Mouse (Mus musculus): ENCODE measurements around the gene Mroh7.
"Not testable (repeated sequence)": the region's sequence is repeated elsewhere in the genome, so short reads cannot be mapped to it uniquely, and the experiment has no call there.

Mroh7 gene

DNA sequence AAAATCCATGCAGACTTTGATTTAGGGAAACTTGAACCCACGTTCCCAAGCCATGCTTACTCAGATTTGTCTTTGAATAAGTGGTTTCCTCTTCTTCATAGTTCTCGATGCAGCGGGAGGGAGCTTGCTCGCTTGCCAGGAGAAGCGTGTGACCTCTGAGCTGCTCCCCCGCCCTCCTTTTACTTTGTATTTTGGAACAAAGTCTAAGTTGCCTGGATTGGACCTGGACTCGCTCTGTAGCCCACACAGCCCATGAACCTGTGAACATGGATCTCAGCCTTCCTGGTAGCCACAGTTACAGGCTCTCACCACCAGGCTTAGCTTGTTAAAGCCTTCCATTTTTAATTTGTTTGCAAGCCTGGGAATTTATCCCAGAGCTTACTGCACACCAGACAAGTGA is at the start of gene Mroh7:
TSS of gene Mroh7 (minus strand) at position 112 of the 400 bp plus-strand sequence.
- no peak for DNase-seq (ENCODE audit: low spot score in 2 of 2)

DNA sequence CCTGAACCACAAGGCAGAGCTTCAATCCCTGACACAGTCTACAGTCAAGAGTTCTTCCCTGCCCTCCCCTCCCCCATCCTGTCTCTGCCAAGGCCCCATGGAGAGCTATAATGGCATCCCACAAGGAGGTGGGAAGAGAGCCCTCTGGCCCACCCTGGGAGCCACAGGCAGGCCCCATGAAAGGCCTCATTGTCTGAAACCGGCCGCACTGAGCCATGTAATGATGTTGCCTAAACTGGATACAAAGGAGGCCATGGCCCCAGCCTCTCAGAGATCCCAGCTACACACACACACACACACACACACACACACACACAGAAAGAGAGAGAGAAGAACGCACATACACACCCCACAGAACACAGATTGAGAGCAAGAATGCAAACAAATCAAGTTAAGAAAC is 49.3 kb upstream of the Mroh7 start:
- no peak for DNase-seq (ENCODE audit: low spot score in 2 of 2)

DNA sequence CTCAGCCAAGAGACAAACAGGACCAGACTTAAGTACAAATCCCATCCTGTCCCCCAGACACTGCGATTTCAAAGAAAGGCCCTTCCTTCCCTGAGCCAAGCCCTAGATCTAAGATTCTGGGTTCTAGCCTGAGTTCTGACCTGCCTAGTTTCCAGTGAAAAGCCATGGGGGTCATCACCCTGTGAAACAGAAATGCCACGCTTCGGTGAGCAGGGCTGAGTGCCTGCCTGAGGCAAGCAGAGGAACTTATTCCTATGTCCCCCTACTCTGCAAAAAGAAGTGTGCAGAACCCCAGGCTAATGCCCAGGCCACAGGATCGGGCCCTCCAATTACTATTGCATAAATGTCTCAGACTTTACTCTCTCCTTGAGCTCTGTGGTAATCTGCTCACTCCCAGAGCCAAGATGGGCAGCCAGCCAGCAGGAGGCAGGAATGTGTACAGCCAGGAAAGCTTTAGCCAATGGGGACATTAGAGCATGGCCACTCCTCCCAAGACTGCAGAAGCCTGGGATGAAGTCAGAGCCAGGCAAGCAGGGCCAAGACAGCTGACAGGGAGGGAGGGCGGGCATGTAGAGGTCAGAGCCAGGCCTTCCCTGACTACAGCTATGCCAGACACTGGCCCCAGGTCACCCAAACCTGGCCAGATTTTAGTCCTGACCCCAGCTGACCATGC is 47.5 kb upstream of the Mroh7 start:
- peak; percentile 69 to 88 for DNase-seq (ENCODE audit: low spot score in 2 of 2)

DNA sequence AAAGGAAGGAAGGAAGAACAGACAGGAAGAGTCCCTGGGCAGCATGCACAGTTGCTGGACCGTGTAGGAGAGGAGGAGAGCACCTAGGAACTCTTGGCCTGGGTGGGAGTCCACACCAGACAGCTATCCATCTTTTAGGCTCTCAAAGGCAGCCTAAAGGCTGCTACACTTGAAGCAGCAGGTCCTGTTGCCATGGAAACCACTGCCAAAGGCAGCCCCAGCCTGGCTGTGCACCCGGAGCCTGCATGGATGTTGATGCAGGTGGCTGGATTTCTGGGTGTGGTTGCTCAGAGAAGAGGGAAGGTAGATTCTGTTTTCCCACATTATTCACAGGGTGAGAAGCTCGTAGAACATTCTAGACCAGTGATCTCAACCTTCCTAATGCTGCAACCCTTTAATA is 46.3 kb upstream of the Mroh7 start:
- peak; percentile 55 to 78 for DNase-seq (ENCODE audit: low spot score in 2 of 2)

DNA sequence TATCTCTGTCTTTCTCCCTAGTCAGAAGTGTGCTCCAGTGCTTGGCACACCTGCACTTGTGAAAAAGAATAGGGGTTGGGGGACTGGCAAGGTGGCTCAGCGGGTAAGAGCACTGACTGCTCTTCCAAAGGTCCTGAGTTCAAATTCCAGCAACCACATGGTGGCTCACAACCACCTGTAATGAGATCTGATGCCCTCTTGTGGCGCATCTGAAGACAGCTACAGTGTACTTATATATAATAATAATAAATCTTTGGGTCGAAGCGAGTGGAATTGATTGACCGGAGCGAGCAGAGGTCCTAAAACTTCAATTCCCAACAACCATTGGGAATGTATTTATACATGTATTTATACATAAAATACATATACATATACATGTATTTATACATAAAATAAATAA is 45.0 kb upstream of the Mroh7 start:
- DNase-seq (ENCODE audit: low spot score in 2 of 2), result not testable (repeated sequence)

DNA sequence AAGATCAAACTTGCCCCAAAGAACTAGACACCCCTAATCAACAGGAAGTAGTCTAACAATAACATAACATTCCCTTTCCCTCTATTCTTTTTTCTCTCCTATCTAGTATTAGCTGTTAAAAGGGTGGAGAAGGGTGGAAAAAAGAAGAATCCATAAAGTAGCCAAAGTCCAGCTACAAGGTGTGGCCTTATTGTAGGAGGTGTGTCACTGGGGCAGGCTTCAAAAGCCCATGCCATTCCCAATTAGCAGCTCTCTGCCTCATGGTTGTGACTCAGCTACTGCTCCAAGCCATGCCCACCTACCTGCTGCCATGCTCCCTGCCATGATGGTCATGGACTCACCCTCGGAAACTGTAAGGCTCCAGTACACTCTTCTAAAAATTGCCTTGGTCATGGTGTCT is 41.8 kb upstream of the Mroh7 start:
- no peak for DNase-seq (ENCODE audit: low spot score in 2 of 2)

DNA sequence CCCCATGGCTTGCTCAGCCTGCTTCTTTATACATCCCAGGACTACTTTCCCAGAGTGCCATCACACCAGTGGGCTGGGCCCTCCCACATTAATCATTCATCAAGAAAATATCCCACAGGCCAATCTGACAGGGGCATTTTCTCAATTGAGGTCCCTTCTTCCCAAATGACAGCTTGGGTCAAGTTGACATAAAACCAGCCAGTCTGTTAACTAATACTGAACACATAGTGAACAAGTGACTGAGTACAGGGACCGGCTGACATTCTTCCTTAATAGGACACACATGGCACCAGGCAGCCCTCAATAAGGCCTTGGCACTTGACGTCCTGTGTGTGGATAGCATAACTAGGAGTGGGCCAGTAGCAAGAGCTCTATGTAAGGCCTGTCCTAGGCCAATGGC is 38.6 kb upstream of the Mroh7 start:
- DNase-seq (ENCODE audit: low spot score in 2 of 2), result no peak

DNA sequence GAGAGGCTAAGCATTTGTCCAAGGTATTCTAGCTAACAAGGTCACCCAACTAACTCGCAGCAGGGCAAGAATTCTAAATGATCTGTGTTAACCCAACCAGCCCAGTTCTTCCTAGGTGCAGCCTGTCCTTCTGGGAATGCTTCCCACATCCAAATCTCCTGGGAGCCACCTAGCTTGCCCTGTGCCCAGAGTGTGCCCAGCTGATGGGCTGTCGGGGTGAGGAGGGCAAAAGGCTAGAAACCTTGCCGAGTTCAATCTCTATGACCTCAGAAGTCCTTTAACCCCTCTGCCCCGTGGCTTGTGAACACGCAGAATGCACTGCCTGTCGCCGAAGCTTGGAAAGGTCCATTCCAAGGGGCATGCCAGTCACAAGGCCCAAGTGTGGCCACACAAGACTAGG is 33.4 kb upstream of the Mroh7 start:
- no peak for DNase-seq (ENCODE audit: low spot score in 2 of 2)

DNA sequence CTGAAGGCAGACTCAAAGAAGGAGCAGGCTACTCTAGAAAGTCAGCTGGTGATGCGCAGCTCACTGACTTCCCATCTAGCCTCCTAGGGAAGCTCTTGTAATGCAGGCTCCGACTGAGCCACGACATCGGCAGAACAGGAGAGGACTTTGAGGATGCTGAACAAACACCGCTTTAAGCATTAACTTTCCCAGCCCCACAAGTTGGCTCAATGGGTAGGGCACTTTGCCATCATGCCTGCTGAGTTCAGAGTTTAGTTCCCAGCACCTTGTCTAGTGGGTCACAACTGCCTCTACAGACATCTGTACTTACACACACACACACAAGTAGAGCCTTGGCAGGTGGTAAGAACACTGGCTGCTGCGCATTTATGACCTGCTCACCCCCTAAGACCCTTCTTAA is 21.0 kb upstream of the Mroh7 start:
- no peak for DNase-seq (ENCODE audit: low spot score in 2 of 2)

DNA sequence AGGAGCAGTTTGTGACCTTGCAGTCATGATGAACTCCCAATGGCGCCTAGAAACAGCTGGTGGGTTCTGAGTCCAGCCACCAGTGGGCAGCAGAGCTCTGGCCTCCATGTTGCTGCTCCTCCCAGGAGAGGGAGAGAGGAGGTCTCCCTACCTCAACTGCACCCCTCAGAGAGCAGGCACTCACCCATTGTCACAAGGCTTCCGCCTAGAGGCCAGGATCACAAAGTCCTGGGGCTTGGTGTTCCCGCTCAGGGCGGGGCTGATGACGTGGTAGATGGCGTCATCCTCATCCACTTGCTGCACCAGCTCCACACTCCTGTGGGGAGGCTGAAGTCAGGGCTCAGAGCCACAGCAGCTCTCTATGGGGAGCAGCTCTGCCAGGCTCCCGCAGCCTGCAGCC is 19.0 kb upstream of the Mroh7 start:
- DNase-seq (ENCODE audit: low spot score in 2 of 2), result peak; percentile 66 to 87

DNA sequence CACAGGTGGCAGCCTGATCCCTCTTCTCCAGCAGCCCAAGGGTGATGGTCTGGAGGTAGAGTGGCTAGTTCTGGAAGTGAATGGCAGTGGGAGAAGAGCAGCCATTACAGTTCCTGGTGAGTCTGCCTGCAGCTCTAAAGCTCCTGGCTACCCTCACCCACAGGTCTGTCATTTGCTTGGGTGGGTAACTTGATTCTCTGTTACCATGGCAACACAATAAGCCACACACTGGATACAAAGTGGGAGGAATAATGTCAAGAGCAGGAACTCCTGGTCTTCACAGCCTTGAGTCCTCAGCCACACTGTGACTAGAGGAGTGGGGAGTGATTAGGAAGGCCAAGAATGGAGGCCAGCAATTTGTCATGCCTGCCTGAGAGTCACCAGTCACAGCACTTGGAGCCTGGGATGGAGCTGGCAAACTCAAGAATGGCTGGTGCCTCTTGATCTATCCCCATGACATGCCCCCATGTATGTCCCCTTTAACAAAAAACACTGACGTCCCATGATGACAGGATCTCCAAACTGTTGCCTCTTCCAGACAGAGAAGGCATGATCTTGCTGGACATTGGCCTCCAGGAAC is 16.4 kb upstream of the Mroh7 start:
- no peak for DNase-seq (ENCODE audit: low spot score in 2 of 2)

DNA sequence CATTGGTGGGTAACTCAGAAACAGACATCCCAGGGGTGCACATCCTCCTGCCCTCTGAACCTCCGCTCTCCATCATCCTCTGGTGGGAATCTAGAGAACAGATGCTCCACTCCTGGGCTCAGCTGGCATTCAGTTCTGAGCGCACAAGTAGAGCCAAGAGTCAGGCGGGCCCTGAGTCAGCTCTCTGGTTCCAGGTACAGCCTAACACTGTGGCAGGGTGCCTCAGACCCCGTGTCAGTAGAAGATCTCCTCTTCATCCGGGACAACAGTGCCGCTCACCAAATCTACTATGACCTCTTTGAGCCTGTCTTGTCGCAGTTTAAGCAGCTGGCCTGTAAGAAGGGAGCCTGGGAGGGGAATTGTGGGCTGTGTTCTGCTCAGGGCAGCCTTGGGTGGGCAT is 15.1 kb upstream of the Mroh7 start:
- no peak for DNase-seq (ENCODE audit: low spot score in 2 of 2)

DNA sequence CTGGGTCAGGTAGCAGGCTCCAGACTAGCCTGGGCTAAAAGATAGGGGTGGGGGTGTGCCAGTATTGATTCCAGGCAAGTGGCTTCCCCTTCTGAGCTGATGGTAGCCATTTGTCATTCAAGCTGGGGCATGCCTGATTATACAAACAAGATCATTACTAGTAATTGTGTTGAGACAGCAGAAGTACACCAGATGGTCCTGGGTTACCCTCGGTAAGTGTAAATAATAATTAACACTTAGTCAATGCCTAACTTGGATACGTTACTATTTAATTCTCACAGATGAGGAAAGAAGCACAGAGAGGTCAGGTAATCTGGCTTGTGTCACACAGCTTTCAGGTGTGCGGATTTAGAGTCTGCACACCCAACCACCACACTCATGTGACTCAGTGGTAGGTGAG is 7.2 kb upstream of the Mroh7 start:
- no peak for DNase-seq (ENCODE audit: low spot score in 2 of 2)

DNA sequence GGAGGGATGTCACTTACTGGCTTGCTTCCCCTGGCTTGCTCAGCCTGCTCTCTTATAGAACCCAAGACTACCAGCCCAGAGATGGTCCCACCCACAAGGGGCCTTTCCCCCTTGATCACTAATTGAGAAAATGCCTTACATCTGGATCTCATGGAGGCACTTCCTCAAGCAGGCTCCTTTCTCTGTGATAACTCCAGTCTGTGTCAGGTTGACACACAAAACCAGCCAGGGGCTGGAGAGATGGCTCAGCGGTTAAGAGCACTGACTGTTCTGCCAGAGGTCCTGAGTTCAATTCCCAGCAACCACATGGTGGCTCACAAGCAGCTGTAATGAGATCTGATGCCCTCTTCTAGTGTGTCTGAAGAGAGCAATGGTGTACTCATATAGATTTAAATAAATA is 6.2 kb upstream of the Mroh7 start:
- not testable (repeated sequence) for DNase-seq (ENCODE audit: low spot score in 2 of 2)

DNA sequence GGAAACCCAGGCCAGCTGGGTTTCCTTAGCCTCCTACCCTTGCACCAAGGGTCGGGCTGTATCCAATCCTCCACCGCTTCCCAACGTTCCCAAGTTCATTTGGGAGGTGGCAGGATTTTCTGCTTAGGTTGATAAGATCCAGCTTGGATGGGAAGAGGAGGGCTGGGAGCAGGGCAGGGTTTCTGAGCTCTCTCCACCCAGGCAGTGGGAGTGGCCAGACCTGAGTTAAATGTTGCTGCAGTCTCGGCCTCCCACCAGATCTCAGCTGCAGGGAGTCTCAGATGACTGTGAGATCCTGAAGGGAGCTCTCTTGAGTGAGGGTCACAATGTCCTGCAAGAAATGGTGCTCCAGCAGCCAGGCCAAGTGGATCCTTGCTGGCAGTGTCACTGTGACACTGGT is 2.9 kb upstream of the Mroh7 start, which contains the start of gene Fam151a:
TSS of gene Fam151a (plus strand) at position 254 of the 400 bp plus-strand sequence.
- no peak for DNase-seq (ENCODE audit: low spot score in 2 of 2)

DNA sequence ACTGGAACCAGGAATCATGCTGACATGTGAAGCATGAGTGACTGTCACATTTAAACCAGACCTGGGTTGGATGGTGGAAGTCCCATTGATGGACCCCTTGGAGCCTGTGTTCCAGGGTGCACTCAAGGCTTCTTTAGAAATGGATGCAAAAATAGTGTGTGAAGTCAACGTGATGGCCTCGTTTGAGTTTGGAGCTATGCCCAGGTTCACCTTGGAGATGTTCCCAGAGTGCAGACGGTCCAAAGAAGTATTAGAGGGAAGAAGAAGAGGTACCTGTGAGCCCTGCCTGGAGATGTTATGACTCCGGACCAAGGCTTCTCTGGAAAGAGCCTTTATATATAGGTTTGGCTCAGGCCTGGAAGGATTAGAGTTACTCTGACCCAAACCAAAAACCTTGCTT is 10.1 kb downstream of the Mroh7 start:
- no peak for DNase-seq (ENCODE audit: low spot score in 2 of 2)

DNA sequence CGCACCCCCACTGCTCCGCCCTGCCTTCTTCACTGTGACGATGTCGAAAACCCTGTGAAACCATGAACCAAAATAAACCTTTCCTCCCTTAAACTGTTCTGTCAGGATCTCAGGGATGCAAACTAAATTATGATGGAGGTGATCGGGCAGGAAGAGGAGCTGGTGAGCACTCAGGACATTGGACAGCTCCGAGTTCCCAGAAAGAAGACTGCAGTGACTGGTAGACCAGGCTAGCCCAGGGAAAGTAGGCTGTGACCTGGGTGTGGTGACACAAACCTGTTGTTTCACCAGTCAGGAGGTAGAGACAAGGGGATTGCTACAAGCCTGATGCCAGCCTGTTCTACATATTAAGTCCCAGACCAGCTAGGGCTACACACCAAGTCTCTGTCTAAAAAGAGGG is 17.1 kb downstream of the Mroh7 start:
- no peak for DNase-seq (ENCODE audit: low spot score in 2 of 2)

DNA sequence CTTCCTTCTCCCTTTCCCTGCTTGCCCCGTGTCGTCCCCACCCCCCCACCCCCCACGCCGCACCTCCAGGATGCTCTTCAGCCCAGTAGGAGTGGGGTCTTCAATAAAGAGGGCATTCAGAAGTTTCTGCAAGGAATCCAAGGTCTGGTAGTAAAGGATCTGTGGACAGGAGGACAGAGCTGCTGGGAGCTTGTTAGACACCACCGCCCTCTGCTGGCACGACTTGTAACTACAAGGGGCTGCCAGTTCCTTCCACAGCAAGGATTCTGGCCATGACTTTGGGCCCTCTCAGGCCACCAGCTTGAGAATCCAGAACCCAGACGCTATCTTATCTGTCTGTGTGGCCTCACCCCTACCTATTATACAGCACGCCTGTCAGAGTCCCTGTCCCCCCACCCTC is 22.3 kb downstream of the Mroh7 start:
- DNase-seq (ENCODE audit: low spot score in 2 of 2), result peak in 1 of 2 experiments; percentile 84

DNA sequence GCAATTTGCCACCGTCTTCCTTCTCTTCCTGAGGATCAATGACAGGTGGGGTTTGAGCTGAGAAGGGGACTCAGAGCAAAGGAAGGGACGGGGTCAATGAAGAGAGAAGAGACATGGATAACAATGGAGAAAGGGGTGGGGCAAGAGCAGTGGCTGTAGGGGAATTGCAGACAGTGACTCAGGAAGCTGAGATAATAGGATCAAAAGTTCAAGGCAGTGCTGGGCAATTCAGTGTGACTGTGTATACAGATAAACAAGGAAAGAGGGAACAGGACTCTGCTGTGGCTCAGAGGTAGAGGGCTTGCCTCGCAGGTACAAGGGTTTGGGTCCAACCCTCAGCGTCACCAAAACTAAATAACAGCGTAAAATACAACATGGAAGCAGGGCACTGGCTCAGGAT is 22.8 kb downstream of the Mroh7 start:
- DNase-seq (ENCODE audit: low spot score in 2 of 2), result peak in 1 of 2 experiments; percentile 5

DNA sequence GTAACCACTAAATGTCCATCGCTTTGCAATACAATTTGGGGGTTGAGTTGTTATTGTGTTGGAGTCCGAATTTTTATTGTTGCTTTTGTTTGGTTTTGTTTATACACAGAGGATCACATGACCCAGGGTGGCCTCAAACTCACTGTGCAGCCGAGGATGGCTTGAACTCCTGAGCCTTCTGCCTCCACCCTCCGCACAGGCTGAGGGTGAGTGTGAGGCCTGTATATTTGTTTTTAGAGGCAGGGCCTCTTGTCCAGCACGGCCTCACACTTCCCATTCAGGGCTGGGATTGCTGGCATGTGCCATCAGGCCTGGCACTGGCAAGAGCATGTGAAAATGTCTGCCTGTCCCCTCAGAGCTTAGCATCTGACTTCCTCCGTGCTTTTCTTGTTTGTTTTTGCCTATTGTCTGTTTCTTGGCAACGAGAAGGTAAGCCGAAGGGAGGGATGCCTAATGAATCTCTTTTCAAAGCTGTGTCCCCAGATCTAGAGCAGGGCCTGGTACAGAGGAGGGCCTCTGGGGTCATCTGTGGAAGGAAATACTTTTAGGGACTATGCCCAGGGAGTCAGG is 25.5 kb downstream of the Mroh7 start:
- peak in 1 of 2 experiments; percentile 7 for DNase-seq (ENCODE audit: low spot score in 2 of 2)

DNA sequence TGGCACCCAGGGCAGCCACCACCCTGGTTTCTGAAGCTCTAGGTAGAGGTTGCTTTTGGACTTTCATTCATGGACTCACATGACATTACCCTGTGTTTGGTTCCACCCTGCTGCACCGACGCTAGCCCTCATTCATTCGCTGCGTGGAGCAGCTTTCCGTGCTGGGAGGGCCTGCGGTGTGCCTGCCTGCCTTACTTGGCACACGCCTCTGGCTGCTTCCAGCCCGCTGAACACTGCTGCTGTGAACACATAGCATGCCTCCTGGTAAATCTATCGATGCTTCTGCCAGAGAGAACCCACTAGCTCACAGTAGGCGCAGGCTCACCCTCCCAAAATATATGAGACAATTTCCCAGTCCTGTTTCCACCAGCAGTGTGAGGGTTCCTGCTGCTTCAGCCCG is 26.3 kb downstream of the Mroh7 start:
- peak; percentile 42 to 75 for DNase-seq (ENCODE audit: low spot score in 2 of 2)

DNA sequence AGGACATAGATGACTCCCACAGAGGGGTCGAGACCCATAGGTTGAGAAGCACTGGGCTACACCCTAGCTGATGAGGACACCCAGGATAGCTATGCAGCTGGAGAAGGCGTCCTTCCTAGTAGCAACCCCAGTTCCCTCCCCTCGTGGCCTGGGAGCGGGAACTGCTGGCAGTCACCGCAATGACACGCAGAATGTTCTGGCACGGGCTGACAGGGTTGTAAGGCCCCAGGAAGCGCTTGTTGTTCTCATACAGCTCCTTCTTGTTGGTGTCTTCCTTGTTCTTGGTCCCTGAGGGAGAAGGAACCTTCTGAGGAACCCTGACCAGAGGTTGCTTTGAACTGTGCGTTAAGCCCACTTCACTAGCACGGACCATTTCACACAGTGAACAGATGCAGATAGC is 26.8 kb downstream of the Mroh7 start:
- DNase-seq (ENCODE audit: low spot score in 2 of 2), result no peak

DNA sequence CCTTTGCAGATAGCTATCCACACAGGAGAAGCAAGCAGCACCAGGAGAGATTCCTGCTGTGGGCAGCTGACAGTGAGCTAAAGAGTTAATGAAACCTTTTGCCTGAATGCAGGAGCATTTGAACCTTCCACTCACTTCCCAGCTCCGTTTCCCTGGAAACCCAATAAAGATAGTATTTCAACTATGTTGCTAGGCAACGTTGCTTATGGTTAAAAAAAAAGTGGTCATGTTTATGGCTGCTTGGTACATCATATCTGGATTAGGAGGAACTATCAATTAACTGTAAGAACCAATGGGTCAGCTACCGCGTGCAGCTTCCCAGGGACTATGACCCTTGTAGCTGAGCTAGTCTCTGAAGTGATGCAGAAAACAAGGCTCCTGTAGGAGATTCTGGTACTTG is 29.9 kb downstream of the Mroh7 start:
- DNase-seq (ENCODE audit: low spot score in 2 of 2), result peak; percentile 34 to 45
